In genomic region chr11:53796409-53797151, GRCm38 (mm10) we compare ENCODE assay signal across 9 mouse cellular contexts. TPM values are rescaled to one million over a fixed set of nuclear protein-coding genes. Genes with fewer than 3 reads are reported as not detected.
A peak's percentile ranks its signal among the peaks of the same experiment; 100 is the strongest.
DNase-seq lines count a peak whose midpoint lies in the region; ATAC-seq and TF ChIP-seq lines count a peak whose summit lies in the region.
"Had no signal": no experiment of that assay in that cellular context is flagged by ENCODE, and none has a peak within 500 bp of the region (broad histone marks: within the 10 kb centered on the region; RNA-seq: fewer than 3 reads in every experiment).

No protein-coding gene starts in this region.

- H3K4me1 ChIP-seq in embryonic facial prominence, embryonic 13.5 days: peaks cover 30% of the 10 kb centered on the region
- H3K4me1 ChIP-seq in embryonic facial prominence, embryonic 10.5 days: peaks cover 34% of the 10 kb centered on the region
- H3K4me1 ChIP-seq in intestine, embryonic 16.5 days (ENCODE audit: control insufficient read depth, insufficient read depth, low read length): peaks cover 35% of the 10 kb centered on the region
- peaks cover 30% of the 10 kb centered on the region for H3K4me1 ChIP-seq in lung, embryonic 14.5 days (ENCODE audit: insufficient read depth)
- no peaks in the 10 kb centered on the region for H3K4me1 ChIP-seq in forebrain, embryonic 13.5 days
- H3K4me1 ChIP-seq: midbrain, embryonic 12.5 days had no signal

- H3K36me3 ChIP-seq in embryonic facial prominence, embryonic 13.5 days: no peaks in the 10 kb centered on the region
- no peaks in the 10 kb centered on the region for H3K36me3 ChIP-seq in embryonic facial prominence, embryonic 10.5 days (replicated peaks)
- H3K36me3 ChIP-seq in intestine, embryonic 16.5 days (ENCODE audit: control insufficient read depth, insufficient read depth, low read length): no peaks in the 10 kb centered on the region
- no peaks in the 10 kb centered on the region for H3K36me3 ChIP-seq in lung, embryonic 14.5 days (ENCODE audit: insufficient read depth)
- no peaks in the 10 kb centered on the region for H3K36me3 ChIP-seq in forebrain, embryonic 13.5 days (ENCODE audit: poor library complexity, severe bottlenecking)
- H3K36me3 ChIP-seq: midbrain, embryonic 12.5 days had no signal

- H3K4me3 ChIP-seq in embryonic facial prominence, embryonic 13.5 days: no peak overlapping the region
- no peak overlapping the region for H3K4me3 ChIP-seq in embryonic facial prominence, embryonic 10.5 days
- peak overlapping the region; percentile 18 for H3K4me3 ChIP-seq in intestine, embryonic 16.5 days (ENCODE audit: low read length)
- H3K4me3 ChIP-seq in lung, embryonic 14.5 days (ENCODE audit: low read depth, low read length): no peak overlapping the region
- no peak overlapping the region for H3K4me3 ChIP-seq in forebrain, embryonic 13.5 days
- H3K4me3 ChIP-seq: midbrain, embryonic 12.5 days had no signal

- 51% methylated on average over 12 of the region's 12 CpGs for WGBS in embryonic facial prominence, embryonic 13.5 days
- WGBS in embryonic facial prominence, embryonic 10.5 days: 64% methylated on average over 12 of the region's 12 CpGs
- 33% methylated on average over 12 of the region's 12 CpGs for WGBS in intestine, embryonic 16.5 days
- WGBS in lung, embryonic 14.5 days: 36% methylated on average over 12 of the region's 12 CpGs
- 78% methylated on average over 12 of the region's 12 CpGs for WGBS in forebrain, embryonic 13.5 days

- DNase-seq in embryonic facial prominence, embryonic 10.5 days (ENCODE audit: low spot score): no peak
- DNase-seq in urinary bladder, postnatal 25 days (ENCODE audit: low spot score): peak; percentile 23
- DNase-seq in urinary bladder, postnatal 10 days (ENCODE audit: low spot score): no peak
- DNase-seq in lung, embryonic 14.5 days: peak; percentile 50
- no peak for DNase-seq in left cerebral cortex, adult 18-20 months (ENCODE audit: low spot score in 2 of 2)

- H3K9ac ChIP-seq in embryonic facial prominence, embryonic 13.5 days: 0 out of 2 replicates have a peak overlapping the region, but pooled peaks have one; percentile 21
- peak overlapping the region; percentile 52 for H3K9ac ChIP-seq in intestine, embryonic 16.5 days (ENCODE audit: low read depth, low read length)
- H3K9ac ChIP-seq in lung, embryonic 14.5 days: 0 out of 2 replicates have a peak overlapping the region, but pooled peaks have one; percentile 4
- H3K9ac ChIP-seq in forebrain, embryonic 13.5 days: no peak overlapping the region
- H3K9ac ChIP-seq: midbrain, embryonic 12.5 days had no signal

- TF ChIP-seq CTCF in lung, embryonic 14.5 days (IDR thresholded peaks at IDR 0.05; ENCODE audit: low read depth): no peak

- no peak overlapping the region for H3K27ac ChIP-seq in embryonic facial prominence, embryonic 13.5 days
- H3K27ac ChIP-seq in embryonic facial prominence, embryonic 10.5 days (replicated peaks): no peak overlapping the region
- H3K27ac ChIP-seq in intestine, embryonic 16.5 days (ENCODE audit: low read length): peak overlapping the region; percentile 94
- H3K27ac ChIP-seq in lung, embryonic 14.5 days (ENCODE audit: low read depth): peak overlapping the region; percentile 85
- no peak overlapping the region for H3K27ac ChIP-seq in forebrain, embryonic 13.5 days
- H3K27ac ChIP-seq: midbrain, embryonic 12.5 days had no signal

- no peak overlapping the region for H3K4me2 ChIP-seq in embryonic facial prominence, embryonic 13.5 days
- peak overlapping the region; percentile 45 for H3K4me2 ChIP-seq in intestine, embryonic 16.5 days (ENCODE audit: low read depth, low read length)
- peak overlapping the region; percentile 35 for H3K4me2 ChIP-seq in lung, embryonic 14.5 days
- no peak overlapping the region for H3K4me2 ChIP-seq in forebrain, embryonic 13.5 days
- H3K4me2 ChIP-seq: midbrain, embryonic 12.5 days had no signal

- no peaks in the 10 kb centered on the region for H3K9me3 ChIP-seq in embryonic facial prominence, embryonic 13.5 days
- H3K9me3 ChIP-seq in embryonic facial prominence, embryonic 10.5 days: peaks cover 2% of the 10 kb centered on the region; the same call in 1 of the 2 replicates
- H3K9me3 ChIP-seq in intestine, embryonic 16.5 days (ENCODE audit: control insufficient read depth, low read length): no peaks in the 10 kb centered on the region
- no peaks in the 10 kb centered on the region for H3K9me3 ChIP-seq in lung, embryonic 14.5 days (ENCODE audit: low read depth, low read length)
- H3K9me3 ChIP-seq in forebrain, embryonic 13.5 days (replicated peaks): no peaks in the 10 kb centered on the region
- H3K9me3 ChIP-seq: midbrain, embryonic 12.5 days had no signal

- no peaks in the 10 kb centered on the region for H3K27me3 ChIP-seq in embryonic facial prominence, embryonic 13.5 days
- H3K27me3 ChIP-seq in embryonic facial prominence, embryonic 10.5 days (replicated peaks; ENCODE audit: low read depth, poor library complexity, severe bottlenecking): no peaks in the 10 kb centered on the region
- no peaks in the 10 kb centered on the region for H3K27me3 ChIP-seq in intestine, embryonic 16.5 days (replicated peaks; ENCODE audit: control insufficient read depth, insufficient read depth, low read length)
- no peaks in the 10 kb centered on the region for H3K27me3 ChIP-seq in lung, embryonic 14.5 days (ENCODE audit: insufficient read depth, low read length)
- no peaks in the 10 kb centered on the region for H3K27me3 ChIP-seq in forebrain, embryonic 13.5 days
- H3K27me3 ChIP-seq: midbrain, embryonic 12.5 days had no signal

- ATAC-seq in embryonic facial prominence, embryonic 13.5 days (ENCODE audit: insufficient number of reproducible peaks, insufficient read depth, low FRiP score, low TSS enrichment, low read depth): no peak
- ATAC-seq in intestine, embryonic 16.5 days: peak; percentile 50; the same call in 1 of the 2 replicates
- ATAC-seq in lung, embryonic 14.5 days (ENCODE audit: insufficient read depth): no peak
- no peak for ATAC-seq in forebrain, embryonic 13.5 days

RNA-seq across cellular contexts. Expression of gene Gm17334, which starts 23.6 kb away (rescaled TPM):
- not detected in 2 replicates for polyA plus RNA-seq in embryonic facial prominence, embryonic 13.5 days (2015; fragmentation: Nextera tagmentation; extraction: Ambion mirVana)
- not detected in 2 replicates for polyA plus RNA-seq in embryonic facial prominence, embryonic 10.5 days (2016; fragmentation: Nextera tagmentation; extraction: Ambion mirVana)
- 0.34 and 0.81 TPM in 2 replicates for polyA plus RNA-seq in intestine, embryonic 16.5 days (2015; fragmentation: Nextera tagmentation; extraction: Ambion mirVana)
- 0.22 and 0.28 TPM in 2 replicates for polyA plus RNA-seq in lung, embryonic 14.5 days (2014; fragmentation: Nextera tagmentation; extraction: Ambion mirVana)
- under 1 TPM; 0.63 to 0.84 TPM for total RNA-seq in left cerebral cortex, adult 18-20 months (2021)
- polyA plus RNA-seq in forebrain, embryonic 13.5 days (2015; fragmentation: Nextera tagmentation; extraction: Ambion mirVana): not detected in 2 replicates
- polyA plus RNA-seq: midbrain, embryonic 12.5 days had no signal

RNA-seq across cellular contexts. Expression of gene Irf1, which starts 26.8 kb away (rescaled TPM):
- polyA plus RNA-seq in embryonic facial prominence, embryonic 13.5 days (2015; fragmentation: Nextera tagmentation; extraction: Ambion mirVana): 8.6 and 9.5 TPM in 2 replicates
- 5.6 and 7.0 TPM in 2 replicates for polyA plus RNA-seq in embryonic facial prominence, embryonic 10.5 days (2016; fragmentation: Nextera tagmentation; extraction: Ambion mirVana)
- polyA plus RNA-seq in intestine, embryonic 16.5 days (2015; fragmentation: Nextera tagmentation; extraction: Ambion mirVana): 52.9 and 58.7 TPM in 2 replicates
- polyA plus RNA-seq in lung, embryonic 14.5 days (2014; fragmentation: Nextera tagmentation; extraction: Ambion mirVana): 17.3 and 17.9 TPM in 2 replicates
- total RNA-seq in left cerebral cortex, adult 18-20 months (2021): 1 to 10 TPM; 7.8 to 8.3 TPM
- polyA plus RNA-seq in forebrain, embryonic 13.5 days (2015; fragmentation: Nextera tagmentation; extraction: Ambion mirVana): 2.6 and 2.7 TPM in 2 replicates

Comparison
In these comparisons a context has a peak if more than half of its experiments do, and no peak if none do; other contexts are left out.
1. DNase-seq: peak in urinary bladder, postnatal 25 days (single experiment) and lung, embryonic 14.5 days (single experiment); none in embryonic facial prominence, embryonic 10.5 days (single experiment), urinary bladder, postnatal 10 days (single experiment) and left cerebral cortex, adult 18-20 months (0 of 2).
2. H3K27ac ChIP-seq: peak in intestine, embryonic 16.5 days (single experiment) and lung, embryonic 14.5 days (single experiment); none in embryonic facial prominence, embryonic 13.5 days (single experiment), embryonic facial prominence, embryonic 10.5 days (single experiment) and forebrain, embryonic 13.5 days (single experiment).
3. H3K4me2 ChIP-seq: peak in intestine, embryonic 16.5 days (single experiment) and lung, embryonic 14.5 days (single experiment); none in embryonic facial prominence, embryonic 13.5 days (single experiment) and forebrain, embryonic 13.5 days (single experiment).